Mouse (Mus musculus) CH12.LX (cell line): ENCODE measurements around the gene 2210011C24Rik. TPM values are rescaled to one million over a fixed set of nuclear protein-coding genes. Genes with fewer than 3 reads are reported as not detected.

Source experiments
- DNase-seq: peaks from one replicate; pipeline ENCODE4 v3.0.0-alpha.2; 2013; ENCODE audit errors: extremely low read depth
- H3K27ac ChIP-seq: 2 replicates; pipeline ENCODE4 v1.5.1; 2012; ENCODE audit warnings: low read depth, mild to moderate bottlenecking, control low read depth, moderate library complexity; ENCODE audit not compliant: insufficient read depth
- H3K27me3 ChIP-seq: replicated peaks from 2 replicates; pipeline ENCODE3; 2012; ENCODE audit warnings: inconsistent platforms
- H3K36me3 ChIP-seq, 2 experiments: replicated peaks in 1 of 2; 2 replicates each; pipeline versions ENCODE3 to v1.6.1; 2012; ENCODE audit warnings: inconsistent platforms in 1 of 2, low read length in 1 of 2, mild to moderate bottlenecking in 1 of 2, mixed read lengths in 1 of 2, moderate library complexity in 1 of 2; ENCODE audit not compliant: control insufficient read depth in 1 of 2, insufficient read depth in 1 of 2
- H3K4me1 ChIP-seq, 2 experiments: 2 replicates each; pipeline ENCODE4 v1.6.1; 2012; ENCODE audit warnings: inconsistent platforms in 1 of 2, moderate library complexity in 1 of 2; ENCODE audit not compliant: insufficient read depth in 2 of 2, control insufficient read depth in 1 of 2
- H3K4me2 ChIP-seq: 2 replicates; pipeline ENCODE4 v1.6.1; 2012; ENCODE audit warnings: low read depth, mild to moderate bottlenecking, control low read depth; ENCODE audit not compliant: poor library complexity, insufficient read depth, severe bottlenecking
- H3K4me3 ChIP-seq, 3 experiments: fragments of 150-350 bp in 1 of 3; sonication (generic) in 1 of 3; replicated peaks in 1 of 3; 2 replicates each; pipeline versions ENCODE3 to v1.5.1; 2011 to 2012; ENCODE audit warnings: low read depth in 2 of 3, low read length in 2 of 3, mild to moderate bottlenecking in 2 of 3, moderate library complexity in 2 of 3, control low read depth in 1 of 3, improper control_type of control experiment in 1 of 3, inconsistent platforms in 1 of 3, mixed read lengths in 1 of 3; ENCODE audit not compliant: poor library complexity in 1 of 3
- H3K79me2 ChIP-seq: replicated peaks from 2 replicates; pipeline ENCODE4 v1.6.1; 2012; ENCODE audit warnings: mild to moderate bottlenecking, moderate library complexity; ENCODE audit not compliant: control insufficient read depth, poor library complexity, insufficient read depth, severe bottlenecking; ENCODE audit errors: extremely low read depth
- H3K9ac ChIP-seq: 2 replicates; pipeline ENCODE4 v1.6.1; 2012; ENCODE audit warnings: low read depth, mild to moderate bottlenecking, control low read depth, moderate library complexity; ENCODE audit not compliant: insufficient read depth
- H3K9me3 ChIP-seq: replicated peaks from 2 replicates; pipeline ENCODE3; 2012; ENCODE audit warnings: low read length, inconsistent platforms, mixed read lengths
- BHLHE40 ChIP-seq: IDR thresholded peaks from 2 replicates; pipeline ENCODE4 v1.6.1; 2011; ENCODE audit warnings: mild to moderate bottlenecking, low read depth, low read length, improper control_type of control experiment
- HCFC1 ChIP-seq: IDR thresholded peaks from 2 replicates; pipeline ENCODE4 v1.6.1; 2012; ENCODE audit warnings: low read depth, mild to moderate bottlenecking, inconsistent platforms, low read length, improper control_type of control experiment
- IRF4 ChIP-seq: IDR thresholded peaks from 2 replicates; pipeline ENCODE4 v1.6.1; 2014; ENCODE audit warnings: low read depth, mild to moderate bottlenecking, inconsistent platforms, low read length, improper control_type of control experiment
- JUN ChIP-seq: IDR thresholded peaks from 2 replicates; pipeline ENCODE4 v1.6.1; 2011; ENCODE audit warnings: low read depth, mild to moderate bottlenecking, low read length, improper control_type of control experiment, moderate library complexity; ENCODE audit not compliant: insufficient read depth
- MAFK ChIP-seq: IDR thresholded peaks from 2 replicates; pipeline ENCODE4 v1.6.1; 2011; ENCODE audit warnings: low read length, improper control_type of control experiment; ENCODE audit not compliant: insufficient replicate concordance
- MEF2A ChIP-seq: IDR thresholded peaks from 2 replicates; pipeline ENCODE4 v1.6.1; 2014; ENCODE audit warnings: low read depth, mild to moderate bottlenecking, inconsistent platforms, low read length, improper control_type of control experiment, borderline replicate concordance
- NRF1 ChIP-seq: IDR thresholded peaks from 2 replicates; pipeline ENCODE4 v1.6.1; 2014; ENCODE audit warnings: low read depth, mild to moderate bottlenecking, inconsistent platforms, low read length, improper control_type of control experiment, moderate library complexity
- POLR2AphosphoS2 ChIP-seq: IDR thresholded peaks from 2 replicates; pipeline ENCODE4 v1.6.1; 2011; ENCODE audit warnings: low read depth, low read length, improper control_type of control experiment
- USF1 ChIP-seq: IDR thresholded peaks from 2 replicates; pipeline ENCODE4 v1.6.1; 2014; ENCODE audit warnings: low read depth, mild to moderate bottlenecking, inconsistent platforms, low read length, improper control_type of control experiment
- ZC3H11A ChIP-seq: IDR thresholded peaks from 2 replicates; pipeline ENCODE4 v1.6.1; 2012; ENCODE audit warnings: low read depth, mild to moderate bottlenecking, inconsistent platforms, low read length, improper control_type of control experiment
- ZNF384 ChIP-seq: IDR thresholded peaks from 2 replicates; pipeline ENCODE4 v1.6.1; 2012; ENCODE audit warnings: low read depth, low read length, improper control_type of control experiment, inconsistent platforms
- dilution Hi-C: fragments of 300-500 bp; cut with MboI; formaldehyde crosslinking; loops from 2 replicates; pipeline ENCODE4 v1.14.3; 2020; ENCODE audit warnings: low sequenced_read_pairs; ENCODE audit not compliant: extremely low pct_unique_long_range_greater_than_20kb, extremely low pct_ligation_motif_present
- in situ Hi-C: fragments of 300-500 bp; cut with MboI; formaldehyde crosslinking; loops from 3 replicates; pipeline ENCODE4 v1.14.3; 2019; ENCODE audit warnings: low sequenced_read_pairs, low pct_ligation_motif_present, low pct_unique_long_range_greater_than_20kb, mixed read lengths
- polyA plus RNA-seq: library from polyadenylated mRNA; unstranded; fragments of >175 nt; gene quantifications from 2 replicates; pipeline ENCODE4 v1.2.1, GENCODE M21; 2012; ENCODE audit warnings: low read depth; ENCODE audit not compliant: insufficient read length
- total RNA-seq, 2 experiments: library from RNA; depleted of rRNA; stranded (reverse); fragments of 300-350 nt in 1 of 2; fragments of >200 nt in 1 of 2; gene quantifications; 2 replicates each; pipeline ENCODE4 v1.2.3; 2012 to 2014

Gene 2210011C24Rik
- total and polyA plus RNA-seq, 3 experiments: not detected

DNA sequence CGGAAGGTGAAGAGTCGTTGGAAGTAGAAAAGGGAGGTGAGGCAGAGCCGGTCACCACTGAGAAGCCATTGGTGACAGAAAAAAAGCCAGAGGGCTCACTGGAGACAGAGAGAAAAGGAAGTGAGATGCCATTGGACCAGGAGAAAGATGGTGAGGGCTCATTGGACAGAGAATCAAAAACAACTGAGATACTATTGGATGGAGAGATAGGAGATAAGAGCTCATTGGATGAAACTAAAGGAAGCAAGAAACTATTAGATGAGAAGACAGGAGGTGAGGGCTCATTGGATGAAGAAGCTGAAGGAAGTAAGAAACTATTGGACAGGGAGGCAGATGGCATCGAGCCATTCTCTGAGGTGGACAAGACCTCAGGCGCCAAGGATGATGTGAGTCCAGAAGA is 17.3 kb upstream of the 2210011C24Rik start (continued):
- TF ChIP-seq NRF1 (no peak), HCFC1 (no peak), MEF2A (no peak)

DNA sequence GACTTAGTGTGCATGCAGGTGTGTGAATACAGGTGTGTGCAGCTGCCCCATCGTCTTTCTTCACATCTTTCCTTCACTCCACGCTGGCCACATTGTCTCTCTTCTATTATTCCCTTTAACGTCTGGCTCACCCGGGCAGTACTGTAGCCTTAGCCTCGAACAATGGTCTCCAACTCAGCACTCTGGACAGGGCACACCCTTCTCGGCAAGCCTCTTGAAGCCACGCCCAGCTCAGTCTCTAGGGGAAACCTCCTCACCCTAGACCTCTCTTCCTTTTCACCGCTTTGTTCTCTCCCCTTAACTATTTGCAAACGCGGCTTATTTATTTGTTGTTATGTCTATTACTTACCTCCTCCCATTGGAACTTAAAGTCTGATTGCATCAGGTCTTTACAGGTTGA is 15.5 kb upstream of the 2210011C24Rik start:
- in situ Hi-C loops: loop anchor here (25.0 kb wide), 1 partner anchor 310 kb away; no protein-coding TSS in a partner anchor
- no peak overlapping the region for H3K4me2 ChIP-seq
- peaks cover 2 to 4% of the 10 kb centered on the region in 2 experiments; a peak in 3 of 4 replicates for H3K4me1 ChIP-seq
- H3K9ac ChIP-seq: no peak overlapping the region
- H3K36me3 ChIP-seq: peaks cover 0 to 23% of the 10 kb centered on the region in 2 experiments
- TF ChIP-seq ZNF384 (no peak), IRF4 (no peak), NRF1 (no peak)
- TF ChIP-seq, all 38 proteins: peak for 0
- no peak overlapping the region for H3K27ac ChIP-seq
- peak; percentile 48 for DNase-seq
- no peak overlapping the region for H3K4me3 ChIP-seq
- dilution Hi-C loops: no loop called here
- no peaks in the 10 kb centered on the region for H3K9me3 ChIP-seq
- peaks cover 9% of the 10 kb centered on the region for H3K27me3 ChIP-seq
- H3K79me2 ChIP-seq: no peaks in the 10 kb centered on the region

DNA sequence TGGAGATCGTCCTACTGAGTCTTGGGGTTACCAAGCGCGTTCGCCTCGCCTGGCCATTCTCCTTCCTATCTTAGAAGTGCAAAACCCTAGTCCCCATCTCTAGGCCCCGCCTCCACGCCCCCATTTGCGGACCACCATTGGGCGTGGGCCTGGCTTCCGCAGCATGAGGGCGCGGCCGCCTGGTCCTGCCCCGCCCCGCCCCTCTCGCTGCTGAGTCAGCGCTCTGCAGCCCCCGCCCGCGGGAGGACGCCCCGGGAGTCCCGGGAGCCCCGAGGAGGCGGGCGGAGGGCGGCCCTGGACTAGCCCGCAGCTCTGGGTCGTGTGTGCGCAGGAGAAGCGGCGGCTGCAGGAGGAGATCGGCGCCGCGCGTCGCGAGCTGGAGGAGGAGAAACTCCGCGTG is 13.9 kb upstream of the 2210011C24Rik start:
- H3K4me1 ChIP-seq: peaks cover 2 to 4% of the 10 kb centered on the region in 2 experiments; a peak in 3 of 4 replicates
- H3K79me2 ChIP-seq: no peaks in the 10 kb centered on the region
- no peak overlapping the region for H3K9ac ChIP-seq
- no peak overlapping the region for H3K4me2 ChIP-seq
- H3K36me3 ChIP-seq: peaks cover 0 to 10% of the 10 kb centered on the region in 2 experiments
- no peak for DNase-seq
- dilution Hi-C loops: no loop called here
- H3K9me3 ChIP-seq: no peaks in the 10 kb centered on the region
- no peak for TF ChIP-seq NRF1
- no peak for TF ChIP-seq ZC3H11A
- TF ChIP-seq USF1: no peak
- no peak for TF ChIP-seq MAFK
- no peak for TF ChIP-seq JUN
- TF ChIP-seq POLR2AphosphoS2: no peak
- TF ChIP-seq BHLHE40: no peak
- TF ChIP-seq, all 38 proteins: peak for 0
- no peak overlapping the region for H3K27ac ChIP-seq
- in situ Hi-C loops: loop anchor here (25.0 kb wide), 1 partner anchor 311 kb away; no protein-coding TSS in a partner anchor
- H3K4me3 ChIP-seq: no peak overlapping the region
- peaks cover 13% of the 10 kb centered on the region for H3K27me3 ChIP-seq
